Mouse (Mus musculus): ENCODE results near the gene Raver1. TPM values are rescaled to one million over a fixed set of nuclear protein-coding genes. Genes with fewer than 3 reads are reported as not detected.

Gene Raver1
- polyA plus RNA-seq, 1 experiment from 2014 or later, result 58.8 TPM

GRCm38 (mm10) chr9:21032491-21032890, 59.3 kb downstream of the Raver1 start:
- no peak for ATAC-seq (ENCODE audit: low FRiP score)
- no peaks in the 10 kb centered on the region for H3K9me3 ChIP-seq (replicated peaks)
- H3K9ac ChIP-seq, result no peak overlapping the region
- H3K36me3 ChIP-seq, result no peaks in the 10 kb centered on the region
- H3K27me3 ChIP-seq, result peaks cover 99% of the 10 kb centered on the region
- H3K4me2 ChIP-seq (replicated peaks), result peak overlapping the region; percentile 70
- no peak overlapping the region for H3K27ac ChIP-seq
- peaks cover 48% of the 10 kb centered on the region for H3K4me1 ChIP-seq
- H3K4me3 ChIP-seq, result peak overlapping the region; percentile 41
- 1% methylated on average over 7 of the region's 7 CpGs for WGBS

- peaks cover 42% of the 10 kb centered on the region for H3K4me1 ChIP-seq
- peaks cover 99% of the 10 kb centered on the region for H3K27me3 ChIP-seq
- peak within 1 kb of the TSS; percentile 70 for H3K4me2 ChIP-seq (replicated peaks)
- no peak within 1 kb of the TSS for H3K27ac ChIP-seq
- H3K9me3 ChIP-seq (replicated peaks), result no peaks in the 10 kb centered on the region
- under 1% methylated on average over 33 of the region's 35 CpGs for WGBS
- H3K9ac ChIP-seq, result peak within 1 kb of the TSS; percentile 46; the same call in 1 of the 2 replicates
- ATAC-seq (ENCODE audit: low FRiP score), result no peak
- H3K4me3 ChIP-seq, result peak within 1 kb of the TSS; percentile 41
- no peaks in the 10 kb centered on the region for H3K36me3 ChIP-seq
Measured at GRCm38 (mm10) chr9:21031896-21032351, 59.9 kb downstream of the Raver1 start, which contains the start of gene Icam5. Gene Icam5, plus strand, starts transcription at chr9:21032073.

- ATAC-seq (ENCODE audit: low FRiP score), result peak; percentile 48; the same call in 1 of the 2 replicates
Measured at GRCm38 (mm10) chr9:21031251-21031895, 60.4 kb downstream of the Raver1 start.

GRCm38 (mm10) chr9:21030781-21031250, 61.0 kb downstream of the Raver1 start:
- H3K4me1 ChIP-seq, result peaks cover 37% of the 10 kb centered on the region
- ATAC-seq (ENCODE audit: low FRiP score), result peak; percentile 40; the same call in 1 of the 2 replicates

More at GRCm38 (mm10) chr9:21031251-21031895, 60.4 kb downstream of the Raver1 start:
- Histone ChIP-seq H3K27me3 (peaks cover 98% of the 10 kb centered on the region), H3K27ac (no peak overlapping the region), H3K4me3 (peak overlapping the region; percentile 41), H3K4me2 (replicated peaks) (peak overlapping the region; percentile 70), H3K9me3 (replicated peaks) (no peaks in the 10 kb centered on the region), H3K4me1 (peaks cover 37% of the 10 kb centered on the region), H3K36me3 (no peaks in the 10 kb centered on the region), H3K9ac (0 out of 2 replicates have a peak overlapping the region, but pooled peaks have one; percentile 46)
- under 1% methylated on average over 36 of the region's 36 CpGs for WGBS

GRCm38 (mm10) chr9:21030055-21030600, 61.7 kb downstream of the Raver1 start:
- H3K4me3 ChIP-seq, result no peak overlapping the region; the same call in 1 of the 2 replicates
- H3K27ac ChIP-seq, result no peak overlapping the region
- 0 out of 2 replicates have a peak, but pooled peaks have one; percentile 3 for ATAC-seq (ENCODE audit: low FRiP score)
- peak overlapping the region; percentile 70; the same call in 1 of the 2 replicates for H3K4me2 ChIP-seq (replicated peaks)
- H3K9me3 ChIP-seq (replicated peaks), result no peaks in the 10 kb centered on the region
- H3K36me3 ChIP-seq, result no peaks in the 10 kb centered on the region
- WGBS, result 26% methylated on average over 22 of the region's 22 CpGs
- H3K9ac ChIP-seq, result no peak overlapping the region
- H3K4me1 ChIP-seq, result peaks cover 37% of the 10 kb centered on the region
- peaks cover 96% of the 10 kb centered on the region for H3K27me3 ChIP-seq

More at GRCm38 (mm10) chr9:21030781-21031250, 61.0 kb downstream of the Raver1 start:
- Histone ChIP-seq H3K4me2 (replicated peaks) (peak overlapping the region; percentile 70), H3K27me3 (peaks cover 96% of the 10 kb centered on the region), H3K36me3 (no peaks in the 10 kb centered on the region), H3K4me3 (peak overlapping the region; percentile 41), H3K9ac (no peak overlapping the region), H3K27ac (no peak overlapping the region), H3K9me3 (replicated peaks) (no peaks in the 10 kb centered on the region)
- WGBS, result under 1% methylated on average over 13 of the region's 13 CpGs

- no peak within 1 kb of the TSS for H3K27ac ChIP-seq
- peaks cover 89% of the 10 kb centered on the region for H3K27me3 ChIP-seq
- 4% methylated on average over 37 of the region's 37 CpGs for WGBS
- peak; percentile 21; the same call in 1 of the 2 replicates for ATAC-seq (ENCODE audit: low FRiP score)
- H3K9ac ChIP-seq, result 0 out of 2 replicates have a peak within 1 kb of the TSS, but pooled peaks have one; percentile 42
- peak within 1 kb of the TSS; percentile 51 for H3K4me2 ChIP-seq (replicated peaks)
- peak within 1 kb of the TSS; percentile 25 for H3K4me3 ChIP-seq
- peaks cover 37% of the 10 kb centered on the region for H3K4me1 ChIP-seq
- H3K9me3 ChIP-seq (replicated peaks), result no peaks in the 10 kb centered on the region
- no peaks in the 10 kb centered on the region for H3K36me3 ChIP-seq
Measured at GRCm38 (mm10) chr9:21029291-21030054, 62.3 kb downstream of the Raver1 start, which contains the start of gene Icam4. Gene Icam4, plus strand, starts transcription at chr9:21029373.

GRCm38 (mm10) chr9:21028560-21029110, 63.2 kb downstream of the Raver1 start:
- no peak for ATAC-seq (ENCODE audit: low FRiP score)
- no peaks in the 10 kb centered on the region for H3K9me3 ChIP-seq (replicated peaks)
- H3K27me3 ChIP-seq, result peaks cover 82% of the 10 kb centered on the region
- peaks cover 37% of the 10 kb centered on the region for H3K4me1 ChIP-seq
- WGBS, result 72% methylated on average over 6 of the region's 6 CpGs
- H3K9ac ChIP-seq, result no peak overlapping the region
- H3K4me2 ChIP-seq (replicated peaks), result no peak overlapping the region
- no peak overlapping the region for H3K27ac ChIP-seq
- H3K4me3 ChIP-seq, result no peak overlapping the region
- no peaks in the 10 kb centered on the region for H3K36me3 ChIP-seq

- Histone ChIP-seq H3K36me3 (no peaks in the 10 kb centered on the region), H3K4me1 (peaks cover 29% of the 10 kb centered on the region), H3K27ac (no peak overlapping the region), H3K4me3 (no peak overlapping the region), H3K27me3 (peaks cover 74% of the 10 kb centered on the region), H3K9me3 (replicated peaks) (no peaks in the 10 kb centered on the region), H3K4me2 (replicated peaks) (no peak overlapping the region), H3K9ac (no peak overlapping the region)
- ATAC-seq (ENCODE audit: low FRiP score), result no peak
- WGBS, result 46% methylated on average over 8 of the region's 8 CpGs
Measured at GRCm38 (mm10) chr9:21027774-21028290, 64.0 kb downstream of the Raver1 start.

- Histone ChIP-seq H3K9ac (no peak overlapping the region), H3K4me3 (no peak overlapping the region), H3K4me2 (replicated peaks) (no peak overlapping the region), H3K27ac (no peak overlapping the region), H3K36me3 (no peaks in the 10 kb centered on the region), H3K27me3 (peaks cover 68% of the 10 kb centered on the region), H3K9me3 (replicated peaks) (no peaks in the 10 kb centered on the region), H3K4me1 (peaks cover 22% of the 10 kb centered on the region)
- ATAC-seq (ENCODE audit: low FRiP score), result no peak
- 81% methylated on average over 12 of the region's 12 CpGs for WGBS
Measured at GRCm38 (mm10) chr9:21026849-21027248, 65.0 kb downstream of the Raver1 start.

GRCm38 (mm10) chr9:21025258-21025810, 66.5 kb downstream of the Raver1 start:
- Histone ChIP-seq H3K27me3 (peaks cover 60% of the 10 kb centered on the region), H3K4me1 (peaks cover 9% of the 10 kb centered on the region; the same call in 1 of the 2 replicates), H3K4me2 (replicated peaks) (no peak overlapping the region), H3K4me3 (no peak overlapping the region), H3K9ac (no peak overlapping the region), H3K36me3 (no peaks in the 10 kb centered on the region), H3K9me3 (replicated peaks) (no peaks in the 10 kb centered on the region), H3K27ac (no peak overlapping the region)
- no peak for ATAC-seq (ENCODE audit: low FRiP score)
- 76% methylated on average over 19 of the region's 19 CpGs for WGBS
